Mouse (Mus musculus) erythroblast, embryonic 14.5 days (primary cell): Measurements from ENCODE around the gene Gm49721.
"Not testable (repeated sequence)": the region's sequence is repeated elsewhere in the genome, so short reads cannot be mapped to it uniquely, and the experiment has no call there.

Experiments used
- GATA1 ChIP-seq: IDR thresholded peaks from 2 replicates; pipeline ENCODE4 v1.6.1; 2012; ENCODE audit warnings: low read length, inconsistent platforms, mixed read lengths
- TAL1 ChIP-seq: IDR thresholded peaks from 3 replicates; pipeline ENCODE4 v1.6.1; 2012; ENCODE audit warnings: low read length, inconsistent platforms, mixed read lengths

- TF ChIP-seq TAL1, GATA1: not testable (repeated sequence)
Measured at GRCm38 (mm10) chr17:7008885-7009284, 30.2 kb downstream of the Gm49721 start.
